In the genomic region with DNA sequence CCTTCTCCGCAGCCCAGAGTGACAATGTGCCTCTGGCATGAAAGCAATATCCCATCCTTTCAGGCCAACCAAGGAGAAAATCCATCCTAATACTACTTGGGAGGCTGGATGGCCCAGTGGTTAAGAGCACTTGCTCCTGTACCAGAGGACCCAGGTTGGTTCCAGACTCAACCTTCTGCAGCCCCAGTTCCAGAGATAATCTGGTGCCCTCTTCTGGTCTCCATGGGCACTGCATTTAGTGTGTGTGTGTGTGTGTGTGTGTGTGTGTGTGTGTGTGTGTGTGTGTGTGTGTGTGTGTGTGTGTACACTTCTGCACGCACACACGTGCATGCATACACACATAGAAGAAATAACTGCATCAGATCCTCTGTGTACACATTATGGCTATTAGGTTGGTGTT, we compare ENCODE assay signal across 10 mouse cellular contexts. TPM values are rescaled to one million over a fixed set of nuclear protein-coding genes. Genes with fewer than 3 reads are reported as not detected.
DNase-seq lines count a peak whose midpoint lies in the region; ATAC-seq and TF ChIP-seq lines count a peak whose summit lies in the region.
"Had no signal": no experiment of that assay in that cellular context is flagged by ENCODE, and none has a peak within 500 bp of the region (broad histone marks: within the 10 kb centered on the region; RNA-seq: fewer than 3 reads in every experiment).

No protein-coding gene starts in this region.

- no peak overlapping the region for H3K9ac ChIP-seq in heart, adult 2 months (ENCODE audit: low read depth, low read length)
- H3K9ac ChIP-seq in ES-E14 (ENCODE audit: insufficient read depth, low read depth, low read length, poor library complexity, severe bottlenecking): no peak overlapping the region
- no peak overlapping the region for H3K9ac ChIP-seq in midbrain, postnatal 0 days (replicated peaks; ENCODE audit: low read length, poor library complexity, severe bottlenecking)
- H3K9ac ChIP-seq: limb, embryonic 12.5 days had no signal

- TF ChIP-seq CTCF in heart, adult 2 months (IDR thresholded peaks at IDR 0.05): peak; percentile 50
- peak; percentile 62 for TF ChIP-seq CTCF in midbrain, postnatal 0 days (IDR thresholded peaks at IDR 0.05)

- TF ChIP-seq POLR2A in heart, adult 2 months (IDR thresholded peaks at IDR 0.05; ENCODE audit: insufficient read depth, low read depth, low read length): no peak

- intact Hi-C loops in heart, adult 2 months (cut with DNase I): loop anchor here (10.0 kb wide), 1 partner anchor 149 kb away; no protein-coding TSS in a partner anchor
- intact Hi-C loops in heart, postnatal 25 days (cut with DNase I): no loop called here

- no peak overlapping the region for H3K4me3 ChIP-seq in heart, adult 2 months
- H3K4me3 ChIP-seq in ES-E14 (ENCODE audit: insufficient read depth in 1 of 2, low read depth in 1 of 2, low read length in 2 of 2, poor library complexity in 1 of 2, severe bottlenecking in 1 of 2): no peak overlapping the region
- no peak overlapping the region for H3K4me3 ChIP-seq in midbrain, postnatal 0 days (ENCODE audit: low read depth, low read length)
- H3K4me3 ChIP-seq: limb, embryonic 12.5 days had no signal

- DNase-seq in heart, adult 2 months: peak in 1 of 2 experiments; percentile 18
- no peak for DNase-seq in heart, postnatal 25 days (ENCODE audit: low spot score)
- DNase-seq in 3134 (ENCODE audit: extremely low read depth, insufficient read length, low spot score) (peak; percentile 30), ES-E14 (ENCODE audit: low read depth, low spot score) (peak; percentile 53)
- DNase-seq in midbrain, postnatal 0 days (ENCODE audit: low spot score): no peak
- no peak for DNase-seq in cerebellum, adult 9-10 months

- no peaks in the 10 kb centered on the region for H3K9me3 ChIP-seq in ES-E14 (ENCODE audit: control insufficient read depth, insufficient read depth, low read depth, low read length)
- no peaks in the 10 kb centered on the region for H3K9me3 ChIP-seq in midbrain, postnatal 0 days (ENCODE audit: low read length)
- H3K9me3 ChIP-seq: limb, embryonic 12.5 days had no signal

- H3K27me3 ChIP-seq in heart, adult 2 months (ENCODE audit: control insufficient read depth, insufficient read depth, low read length): no peaks in the 10 kb centered on the region
- H3K27me3 ChIP-seq in midbrain, postnatal 0 days (ENCODE audit: insufficient read depth, low read length): no peaks in the 10 kb centered on the region
- H3K27me3 ChIP-seq: limb, embryonic 12.5 days had no signal

- no peaks in the 10 kb centered on the region; the same call in 1 of the 2 replicates for H3K4me1 ChIP-seq in heart, adult 2 months (ENCODE audit: control insufficient read depth, insufficient read depth, low read length)
- no peaks in the 10 kb centered on the region for H3K4me1 ChIP-seq in ES-E14 (ENCODE audit: control insufficient read depth in 2 of 2, insufficient read depth in 2 of 2, low read length in 2 of 2, poor library complexity in 1 of 2)
- H3K4me1 ChIP-seq in midbrain, postnatal 0 days (ENCODE audit: insufficient read depth, low read length): no peaks in the 10 kb centered on the region
- H3K4me1 ChIP-seq: limb, embryonic 12.5 days had no signal

- H3K36me3 ChIP-seq in heart, adult 2 months (ENCODE audit: control insufficient read depth, insufficient read depth, low read length): no peaks in the 10 kb centered on the region; the same call in 1 of the 2 replicates
- peaks cover 20% of the 10 kb centered on the region for H3K36me3 ChIP-seq in ES-E14 (ENCODE audit: control insufficient read depth, insufficient read depth, low read length, poor library complexity, severe bottlenecking)
- peaks cover 28% of the 10 kb centered on the region for H3K36me3 ChIP-seq in midbrain, postnatal 0 days (ENCODE audit: insufficient read depth, low read length)

- 79% methylated on average over 3 of the region's 3 CpGs for WGBS in heart, adult 2 months
- 93% methylated on average over 3 of the region's 3 CpGs for WGBS in midbrain, postnatal 0 days

- H3K79me2 ChIP-seq in heart, adult 2 months (replicated peaks; ENCODE audit: control insufficient read depth, insufficient read depth, low read length): no peaks in the 10 kb centered on the region

- H3K4me2 ChIP-seq in midbrain, postnatal 0 days (ENCODE audit: low read depth, low read length, poor library complexity, severe bottlenecking): no peak overlapping the region
- H3K4me2 ChIP-seq: limb, embryonic 12.5 days had no signal

- no peak for TF ChIP-seq EP300 in heart, adult 2 months (IDR thresholded peaks at IDR 0.05; ENCODE audit: insufficient read depth, low read depth, low read length)

- peak; percentile 79 for ATAC-seq in erythroblast, adult 5-6 weeks (replicated peaks; ENCODE audit: low FRiP score, poor library complexity, severe bottlenecking)
- ATAC-seq in midbrain, postnatal 0 days (ENCODE audit: low FRiP score): no peak
- ATAC-seq in activated CD4-positive, CD25-positive, alpha-beta regulatory T cell, adult 4 months: no peak

- no peak overlapping the region for H3K27ac ChIP-seq in heart, adult 2 months
- H3K27ac ChIP-seq in ES-E14 (ENCODE audit: insufficient read depth, low read depth, low read length, poor library complexity, severe bottlenecking): no peak overlapping the region
- no peak overlapping the region for H3K27ac ChIP-seq in midbrain, postnatal 0 days (ENCODE audit: low read depth, low read length)
- H3K27ac ChIP-seq: limb, embryonic 12.5 days had no signal

- in situ Hi-C loops in ES-E14 (cut with MboI; ENCODE audit: low sequenced_read_pairs in 2 of 2, unreplicated experiment in 2 of 2): no loop called here

TF ChIP-seq in ES-E14, 5 proteins besides CTCF, POLR2A, EP300 and RAD21:
- TF ChIP-seq MAFK (IDR thresholded peaks at IDR 0.05; ENCODE audit: insufficient read depth, low read depth, low read length): no peak
- TF ChIP-seq HCFC1 (IDR thresholded peaks at IDR 0.05; ENCODE audit: borderline replicate concordance, insufficient read depth, low read length): no peak
- no peak for TF ChIP-seq CHD2 (IDR thresholded peaks at IDR 0.05; ENCODE audit: low read depth, low read length)
- peak; percentile 56; the same call in 1 of the 2 replicates for TF ChIP-seq ZC3H11A (IDR thresholded peaks at IDR 0.05; ENCODE audit: borderline replicate concordance, low read depth, low read length)

RNA-seq across cellular contexts. Expression of gene Sdhd, which starts 10.1 kb away (rescaled TPM):
- 100 to 1,000 TPM; 593 to 673 TPM for total RNA-seq in heart, adult 2 months (2021)
- polyA plus RNA-seq in heart, adult 2 months (2012; rRNA removed): 722 and 984 TPM in 2 replicates
- total RNA-seq in heart, postnatal 25 days (2021): 100 to 1,000 TPM; 709 to 741 TPM
- 160 and 168 TPM in 2 replicates for total RNA-seq in ES-E14 (2012; rRNA removed)
- total RNA-seq in erythroblast, adult 5-6 weeks (2015; ENCODE audit: low replicate concordance): 50.0 and 63.1 TPM in 2 replicates
- 26.2 and 57.2 TPM in 2 replicates for total RNA-seq in erythroblast, adult 5-6 weeks (2017; ENCODE audit: low replicate concordance)
- total RNA-seq in midbrain, postnatal 0 days (2014; rRNA removed): 189 and 214 TPM in 2 replicates
- polyA plus RNA-seq in midbrain, postnatal 0 days (2015; fragmentation: Nextera tagmentation; extraction: Ambion mirVana): 308 and 333 TPM in 2 replicates
- polyA plus RNA-seq in activated CD4-positive, CD25-positive, alpha-beta regulatory T cell, adult 4 months (2017; shearing (Covaris generic)): 100 to 1,000 TPM; 176 to 199 TPM

RNA-seq across cellular contexts. Expression of gene Timm8b, which starts 10.2 kb away (rescaled TPM):
- 100 to 1,000 TPM; 251 to 294 TPM for total RNA-seq in heart, adult 2 months (2021)
- 289 and 341 TPM in 2 replicates for polyA plus RNA-seq in heart, adult 2 months (2012; rRNA removed)
- 100 to 1,000 TPM; 271 to 273 TPM for total RNA-seq in heart, postnatal 25 days (2021)
- total RNA-seq in ES-E14 (2012; rRNA removed): 133 and 179 TPM in 2 replicates
- total RNA-seq in erythroblast, adult 5-6 weeks (2015; ENCODE audit: low replicate concordance): 21.1 and 27.1 TPM in 2 replicates
- 27.5 and 70.9 TPM in 2 replicates for total RNA-seq in erythroblast, adult 5-6 weeks (2017; ENCODE audit: low replicate concordance)
- 185 and 193 TPM in 2 replicates for total RNA-seq in midbrain, postnatal 0 days (2014; rRNA removed)
- polyA plus RNA-seq in midbrain, postnatal 0 days (2015; fragmentation: Nextera tagmentation; extraction: Ambion mirVana): 404 and 419 TPM in 2 replicates
- polyA plus RNA-seq in activated CD4-positive, CD25-positive, alpha-beta regulatory T cell, adult 4 months (2017; shearing (Covaris generic)): 100 to 1,000 TPM; 118 to 128 TPM

RNA-seq across cellular contexts. Expression of gene Pih1d2, which starts 23.6 kb away (rescaled TPM):
- total RNA-seq in heart, adult 2 months (2021): under 1 TPM in 1 of 2 experiments, not detected in 1; 0.31 TPM
- polyA plus RNA-seq in heart, adult 2 months (2012; rRNA removed): 0.50 and 0.66 TPM in 2 replicates
- total RNA-seq in heart, postnatal 25 days (2021): under 1 TPM; 0.39 to 0.52 TPM
- total RNA-seq in ES-E14 (2012; rRNA removed): 2.3 and 3.3 TPM in 2 replicates
- total RNA-seq in erythroblast, adult 5-6 weeks (2015; ENCODE audit: low replicate concordance): not detected in 2 replicates
- 0.42 and 1.0 TPM in 2 replicates for total RNA-seq in erythroblast, adult 5-6 weeks (2017; ENCODE audit: low replicate concordance)
- 1.3 and 15.0 TPM in 2 replicates for total RNA-seq in midbrain, postnatal 0 days (2014; rRNA removed)
- 3.3 and 6.1 TPM in 2 replicates for polyA plus RNA-seq in midbrain, postnatal 0 days (2015; fragmentation: Nextera tagmentation; extraction: Ambion mirVana)
- under 1 TPM; 0.36 to 0.43 TPM for polyA plus RNA-seq in activated CD4-positive, CD25-positive, alpha-beta regulatory T cell, adult 4 months (2017; shearing (Covaris generic))

RNA-seq across cellular contexts. Expression of gene Nkapd1, which starts 23.7 kb away (rescaled TPM):
- 10 to 100 TPM; 11.9 to 13.2 TPM for total RNA-seq in heart, adult 2 months (2021)
- 3.1 and 4.6 TPM in 2 replicates for polyA plus RNA-seq in heart, adult 2 months (2012; rRNA removed)
- 10 to 100 TPM; 13.8 to 14.7 TPM for total RNA-seq in heart, postnatal 25 days (2021)
- 16.1 and 17.8 TPM in 2 replicates for total RNA-seq in ES-E14 (2012; rRNA removed)
- total RNA-seq in erythroblast, adult 5-6 weeks (2015; ENCODE audit: low replicate concordance): 9.0 and 15.3 TPM in 2 replicates
- 5.3 and 7.2 TPM in 2 replicates for total RNA-seq in erythroblast, adult 5-6 weeks (2017; ENCODE audit: low replicate concordance)
- total RNA-seq in midbrain, postnatal 0 days (2014; rRNA removed): 10.9 and 19.3 TPM in 2 replicates
- 18.7 and 22.5 TPM in 2 replicates for polyA plus RNA-seq in midbrain, postnatal 0 days (2015; fragmentation: Nextera tagmentation; extraction: Ambion mirVana)
- polyA plus RNA-seq in activated CD4-positive, CD25-positive, alpha-beta regulatory T cell, adult 4 months (2017; shearing (Covaris generic)): 10 to 100 TPM; 19.5 to 27.7 TPM

RNA-seq across cellular contexts. Expression of gene Tex12, which starts 32.4 kb away (rescaled TPM):
- total RNA-seq in heart, adult 2 months (2021): not detected
- not detected in 2 replicates for polyA plus RNA-seq in heart, adult 2 months (2012; rRNA removed)
- not detected for total RNA-seq in heart, postnatal 25 days (2021)
- 0.94 TPM in 1 of 2 replicates, not detected in the other for total RNA-seq in ES-E14 (2012; rRNA removed)
- not detected in 2 replicates for total RNA-seq in erythroblast, adult 5-6 weeks (2015; ENCODE audit: low replicate concordance)
- not detected in 2 replicates for total RNA-seq in erythroblast, adult 5-6 weeks (2017; ENCODE audit: low replicate concordance)
- not detected in 2 replicates for total RNA-seq in midbrain, postnatal 0 days (2014; rRNA removed)
- not detected in 2 replicates for polyA plus RNA-seq in midbrain, postnatal 0 days (2015; fragmentation: Nextera tagmentation; extraction: Ambion mirVana)
- not detected for polyA plus RNA-seq in activated CD4-positive, CD25-positive, alpha-beta regulatory T cell, adult 4 months (2017; shearing (Covaris generic))
- polyA plus RNA-seq: limb, embryonic 12.5 days; stomach, embryonic 14.5 days had no signal

Comparison
In these comparisons a context has a peak if more than half of its experiments do, and no peak if none do; other contexts are left out.
1. DNase-seq: peak in 3134 (single experiment) and ES-E14 (single experiment); none in heart, postnatal 25 days (single experiment), midbrain, postnatal 0 days (single experiment) and cerebellum, adult 9-10 months (single experiment).